Mouse (Mus musculus): Measurements from ENCODE around the gene Sipa1l3.
A peak's percentile ranks its signal among the peaks of the same experiment; 100 is the strongest.

Sipa1l3 gene

GRCm38 (mm10) chr7:29335276-29335675 lies 183.2 kb downstream of the Sipa1l3 start:
- no peak for DNase-seq (ENCODE audit: low spot score)

- no peak for DNase-seq (ENCODE audit: low spot score)
Measured at GRCm38 (mm10) chr7:29334156-29334555, 184.3 kb downstream of the Sipa1l3 start.

GRCm38 (mm10) chr7:29328984-29329383 lies 189.5 kb downstream of the Sipa1l3 start:
- DNase-seq (ENCODE audit: low spot score): no peak

- DNase-seq (ENCODE audit: low spot score): no peak
Measured at GRCm38 (mm10) chr7:29327087-29327486, 191.4 kb downstream of the Sipa1l3 start.

- no peak for DNase-seq (ENCODE audit: low spot score)
Measured at GRCm38 (mm10) chr7:29319337-29320307, 198.8 kb downstream of the Sipa1l3 start.

- DNase-seq (ENCODE audit: low spot score): no peak
Measured at GRCm38 (mm10) chr7:29318115-29318911, 200.1 kb downstream of the Sipa1l3 start.

- DNase-seq (ENCODE audit: low spot score): no peak
Measured at GRCm38 (mm10) chr7:29317558-29317957, 200.9 kb downstream of the Sipa1l3 start.

- DNase-seq (ENCODE audit: low spot score): no peak
Measured at GRCm38 (mm10) chr7:29316976-29317375, 201.5 kb downstream of the Sipa1l3 start.

GRCm38 (mm10) chr7:29316137-29316734 lies 202.2 kb downstream of the Sipa1l3 start:
- DNase-seq (ENCODE audit: low spot score): no peak

GRCm38 (mm10) chr7:29314844-29315628 lies 203.4 kb downstream of the Sipa1l3 start:
- DNase-seq (ENCODE audit: low spot score): no peak

GRCm38 (mm10) chr7:29313572-29314261 lies 204.7 kb downstream of the Sipa1l3 start:
- no peak for DNase-seq (ENCODE audit: low spot score)

- DNase-seq (ENCODE audit: low spot score): no peak
Measured at GRCm38 (mm10) chr7:29313051-29313450, 205.4 kb downstream of the Sipa1l3 start.

- no peak for DNase-seq (ENCODE audit: low spot score)
Measured at GRCm38 (mm10) chr7:29309749-29310148, 208.7 kb downstream of the Sipa1l3 start.

- DNase-seq (ENCODE audit: low spot score): no peak
Measured at GRCm38 (mm10) chr7:29309221-29309721, 209.2 kb downstream of the Sipa1l3 start.

- peak; percentile 76 for DNase-seq (ENCODE audit: low spot score)
Measured at GRCm38 (mm10) chr7:29307350-29308104, 210.9 kb downstream of the Sipa1l3 start.

GRCm38 (mm10) chr7:29306619-29307018 lies 211.8 kb downstream of the Sipa1l3 start:
- DNase-seq (ENCODE audit: low spot score): peak; percentile 72

- no peak for DNase-seq (ENCODE audit: low spot score)
Measured at GRCm38 (mm10) chr7:29306108-29306507, 212.3 kb downstream of the Sipa1l3 start.

- DNase-seq (ENCODE audit: low spot score): no peak
Measured at GRCm38 (mm10) chr7:29305263-29305988, 213.0 kb downstream of the Sipa1l3 start.

Measured in c-Kit-positive CD71-positive TER-119-positive erythroid progenitor cells, embryonic 14.5 days (primary cell).